Mouse (Mus musculus): ENCODE data around the gene Rbak. TPM values are rescaled to one million over a fixed set of nuclear protein-coding genes. Genes with fewer than 3 reads are reported as not detected.
"Not testable (repeated sequence)": the region's sequence is repeated elsewhere in the genome, so short reads cannot be mapped to it uniquely, and the experiment has no call there.

The Rbak gene
- total RNA-seq (2018; cell fraction: chromatin; rRNA removed): 10 to 100 TPM; 15.3 to 72.3 (median 40.3) TPM
- 1 to 10 TPM in 23 of 26 experiments, under 1 TPM in 3; 0.51 to 6.0 (median 2.8) TPM for total RNA-seq (2018; cell fraction: cytosol; rRNA removed)
- 10 to 100 TPM in 23 of 26 experiments, 1 to 10 TPM in 3; 5.7 to 46.8 (median 19.6) TPM for total RNA-seq (2018; cell fraction: nucleus; rRNA removed)
- polyA plus RNA-seq (2018): 4.6 to 4.9 TPM (median 4.8 TPM) in 3 replicates

GRCm38 (mm10) chr5:143180255-143181076, at the start of gene Rbak, which contains the start of gene Spdye4b:
Gene Rbak (minus strand): TSS chr5:143180775.
Gene Spdye4b (plus strand): TSS chr5:143181017.
- Histone ChIP-seq H3K36me3 (ENCODE audit: inconsistent target) (peaks cover 30% of the 10 kb centered on the region), H3K79me2 (ENCODE audit: inconsistent target) (peaks cover 9% of the 10 kb centered on the region), H3K27ac (no peak within 1 kb of the TSS), H3K4me3 (ENCODE audit: inconsistent target) (peak within 1 kb of the TSS; percentile 40)
- 2% methylated on average over 58 of the region's 58 CpGs for WGBS (ENCODE audit: missing documents)

- WGBS (ENCODE audit: missing documents): 80% methylated on average over 3 of the region's 3 CpGs
- Histone ChIP-seq H3K36me3 (ENCODE audit: inconsistent target) (no peaks in the 10 kb centered on the region), H3K4me3 (ENCODE audit: inconsistent target) (no peak within 1 kb of the TSS), H3K79me2 (ENCODE audit: inconsistent target) (no peaks in the 10 kb centered on the region), H3K27ac (no peak within 1 kb of the TSS)
These were observed 46.2 kb upstream of the Rbak start, which contains the start of gene Spdye4a for GRCm38 (mm10) chr5:143226790-143227189. Gene Spdye4a (minus strand): TSS chr5:143226890.

- WGBS (ENCODE audit: missing documents): 80% methylated on average over 1 of the region's 1 CpGs
- H3K27ac ChIP-seq: no peak overlapping the region
- no peaks in the 10 kb centered on the region for H3K79me2 ChIP-seq (ENCODE audit: inconsistent target)
- no peak overlapping the region for H3K4me3 ChIP-seq (ENCODE audit: inconsistent target)
- H3K36me3 ChIP-seq (ENCODE audit: inconsistent target): no peaks in the 10 kb centered on the region
These were observed 41.7 kb upstream of the Rbak start for GRCm38 (mm10) chr5:143222287-143222686.

- no peak overlapping the region for H3K27ac ChIP-seq
- WGBS (ENCODE audit: missing documents): 84% methylated on average over 3 of the region's 5 CpGs
- H3K79me2 ChIP-seq (ENCODE audit: inconsistent target): no peaks in the 10 kb centered on the region
- no peaks in the 10 kb centered on the region for H3K36me3 ChIP-seq (ENCODE audit: inconsistent target)
- no peak overlapping the region for H3K4me3 ChIP-seq (ENCODE audit: inconsistent target)
These were observed 40.4 kb upstream of the Rbak start for GRCm38 (mm10) chr5:143220996-143221395.

GRCm38 (mm10) chr5:143213832-143214231, 33.3 kb upstream of the Rbak start:
- WGBS (ENCODE audit: missing documents): 61% methylated on average over 2 of the region's 2 CpGs
- Histone ChIP-seq H3K27ac (no peak overlapping the region), H3K36me3 (ENCODE audit: inconsistent target) (no peaks in the 10 kb centered on the region), H3K4me3 (ENCODE audit: inconsistent target) (no peak overlapping the region), H3K79me2 (ENCODE audit: inconsistent target) (no peaks in the 10 kb centered on the region)

GRCm38 (mm10) chr5:143205015-143205414, 24.4 kb upstream of the Rbak start:
- no peaks in the 10 kb centered on the region for H3K79me2 ChIP-seq (ENCODE audit: inconsistent target)
- H3K36me3 ChIP-seq (ENCODE audit: inconsistent target): no peaks in the 10 kb centered on the region
- no peak overlapping the region for H3K4me3 ChIP-seq (ENCODE audit: inconsistent target)
- WGBS (ENCODE audit: missing documents): 73% methylated on average over 3 of the region's 3 CpGs
- H3K27ac ChIP-seq: no peak overlapping the region

GRCm38 (mm10) chr5:143196506-143196905, 15.9 kb upstream of the Rbak start:
- no peak overlapping the region for H3K27ac ChIP-seq
- H3K36me3 ChIP-seq (ENCODE audit: inconsistent target): no peaks in the 10 kb centered on the region
- WGBS (ENCODE audit: missing documents): 82% methylated on average over 2 of the region's 4 CpGs
- no peak overlapping the region for H3K4me3 ChIP-seq (ENCODE audit: inconsistent target)
- no peaks in the 10 kb centered on the region for H3K79me2 ChIP-seq (ENCODE audit: inconsistent target)

- Histone ChIP-seq H3K79me2 (ENCODE audit: inconsistent target) (no peaks in the 10 kb centered on the region), H3K36me3 (ENCODE audit: inconsistent target) (no peaks in the 10 kb centered on the region), H3K27ac (no peak overlapping the region), H3K4me3 (ENCODE audit: inconsistent target) (no peak overlapping the region)
- WGBS (ENCODE audit: missing documents): 80% methylated on average over 2 of the region's 2 CpGs
These were observed 14.6 kb upstream of the Rbak start for GRCm38 (mm10) chr5:143195166-143195565.

GRCm38 (mm10) chr5:143194747-143195146, 14.2 kb upstream of the Rbak start:
- not testable (repeated sequence) for H3K36me3 ChIP-seq (ENCODE audit: inconsistent target); H3K4me3 ChIP-seq (ENCODE audit: inconsistent target); H3K79me2 ChIP-seq (ENCODE audit: inconsistent target); H3K27ac ChIP-seq
- 50% methylated on average over 6 of the region's 8 CpGs for WGBS (ENCODE audit: missing documents)

- Histone ChIP-seq H3K36me3 (ENCODE audit: inconsistent target) (no peaks in the 10 kb centered on the region), H3K27ac (no peak overlapping the region), H3K79me2 (ENCODE audit: inconsistent target) (no peaks in the 10 kb centered on the region), H3K4me3 (ENCODE audit: inconsistent target) (no peak overlapping the region)
- WGBS (ENCODE audit: missing documents): 98% methylated on average over 7 of the region's 8 CpGs
These were observed 12.2 kb upstream of the Rbak start for GRCm38 (mm10) chr5:143192806-143193205.

- H3K4me3 ChIP-seq (ENCODE audit: inconsistent target); H3K27ac ChIP-seq; H3K79me2 ChIP-seq (ENCODE audit: inconsistent target); H3K36me3 ChIP-seq (ENCODE audit: inconsistent target): not testable (repeated sequence)
- WGBS (ENCODE audit: missing documents): no CpG with 5 or more reads among the region's 1 CpGs
These were observed 7.4 kb upstream of the Rbak start for GRCm38 (mm10) chr5:143188014-143188413.

- Histone ChIP-seq H3K4me3 (ENCODE audit: inconsistent target) (no peak overlapping the region), H3K27ac (no peak overlapping the region), H3K79me2 (ENCODE audit: inconsistent target) (peaks cover 9% of the 10 kb centered on the region), H3K36me3 (ENCODE audit: inconsistent target) (peaks cover 43% of the 10 kb centered on the region)
- 50% methylated on average over 5 of the region's 6 CpGs for WGBS (ENCODE audit: missing documents)
These were observed 1.4 kb downstream of the Rbak start for GRCm38 (mm10) chr5:143179179-143179578.

- Histone ChIP-seq H3K79me2 (ENCODE audit: inconsistent target) (peaks cover 9% of the 10 kb centered on the region), H3K4me3 (ENCODE audit: inconsistent target) (no peak overlapping the region), H3K27ac (no peak overlapping the region), H3K36me3 (ENCODE audit: inconsistent target) (peaks cover 57% of the 10 kb centered on the region)
- whole genome bisulfite sequencing (ENCODE audit: missing documents): 98% methylated on average over 3 of the region's 3 CpGs
These were observed 2.9 kb downstream of the Rbak start for GRCm38 (mm10) chr5:143177541-143178200.

- no peak overlapping the region for H3K4me3 ChIP-seq (ENCODE audit: inconsistent target)
- H3K27ac ChIP-seq: no peak overlapping the region
- WGBS (ENCODE audit: missing documents): 31% methylated on average over 4 of the region's 4 CpGs
- peaks cover 9% of the 10 kb centered on the region for H3K79me2 ChIP-seq (ENCODE audit: inconsistent target)
- H3K36me3 ChIP-seq (ENCODE audit: inconsistent target): peaks cover 57% of the 10 kb centered on the region
These were observed 4.6 kb downstream of the Rbak start for GRCm38 (mm10) chr5:143175970-143176369.

All from macrophage (primary cell).